Mouse (Mus musculus): ENCODE measurements around the gene Gm5150.

DNA sequence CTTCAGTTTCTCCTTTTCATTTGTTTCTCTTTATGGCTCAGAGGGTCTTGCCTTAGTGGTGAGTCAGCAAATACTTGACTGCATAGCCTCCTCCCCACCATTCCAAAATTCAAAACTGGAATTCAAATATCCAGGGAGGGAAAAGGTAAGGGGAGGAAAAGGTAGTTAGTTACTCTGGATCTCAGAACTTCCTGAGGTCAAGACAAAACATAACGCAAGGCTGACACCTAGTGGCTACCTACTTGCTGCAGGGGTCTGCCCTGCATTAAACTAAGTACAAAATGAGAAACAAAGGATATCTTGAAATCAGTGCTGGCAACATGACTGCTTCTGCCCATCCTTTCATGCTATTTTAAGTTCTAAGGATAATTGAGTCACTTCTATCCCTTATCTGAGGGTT, 37.1 kb upstream of the Gm5150 start:
- TF ChIP-seq POLR2AphosphoS5 (IDR thresholded peaks at IDR 0.05; ENCODE audit: insufficient replicate concordance, low read depth, low read length) (no peak), CTCF (IDR thresholded peaks at IDR 0.05; ENCODE audit: low read depth, low read length) (0 out of 2 replicates have a peak, but pooled peaks have one; percentile 25), GATA1 (IDR thresholded peaks at IDR 0.05; ENCODE audit: borderline replicate concordance, low read length) (no peak)
